Mouse (Mus musculus) kidney, postnatal 25 days (tissue): ENCODE data around the gene Crybg3.
A peak's percentile ranks its signal among the peaks of the same experiment; 100 is the strongest.

Experiments used
- DNase-seq, 2 experiments: peaks; one replicate each; pipeline ENCODE4 v3.0.0; 2021; ENCODE audit warnings: mixed read lengths in 2 of 2

The Crybg3 gene

GRCm38 (mm10) chr16:59600311-59601251 lies at the start of gene Crybg3:
Crybg3 (minus strand) TSS chr16:59600979.
- peak; percentile 80 to 93 for DNase-seq

- no peak for DNase-seq
Observed at GRCm38 (mm10) chr16:59643766-59644165, 43.0 kb upstream of the Crybg3 start.

- no peak for DNase-seq
Observed at GRCm38 (mm10) chr16:59639985-59640384, 39.2 kb upstream of the Crybg3 start.

GRCm38 (mm10) chr16:59639102-59639691 lies 38.4 kb upstream of the Crybg3 start, which contains the start of gene Arl6:
Arl6 (minus strand) TSS chr16:59639391.
- DNase-seq, result peak; percentile 95 to 96

GRCm38 (mm10) chr16:59634598-59634997 lies 33.8 kb upstream of the Crybg3 start:
- DNase-seq, result peak in 1 of 2 experiments; percentile 5

GRCm38 (mm10) chr16:59621554-59621953 lies 20.8 kb upstream of the Crybg3 start:
- no peak for DNase-seq

GRCm38 (mm10) chr16:59617167-59617566 lies 16.4 kb upstream of the Crybg3 start:
- DNase-seq, result peak in 1 of 2 experiments; percentile 59

GRCm38 (mm10) chr16:59615675-59616074 lies 14.9 kb upstream of the Crybg3 start:
- no peak for DNase-seq

GRCm38 (mm10) chr16:59610750-59611149 lies 10.0 kb upstream of the Crybg3 start:
- DNase-seq, result no peak

GRCm38 (mm10) chr16:59604078-59604781 lies 3.5 kb upstream of the Crybg3 start:
- no peak for DNase-seq

- DNase-seq, result no peak
Observed at GRCm38 (mm10) chr16:59599411-59600265, 1.1 kb downstream of the Crybg3 start.

- no peak for DNase-seq
Observed at GRCm38 (mm10) chr16:59598997-59599396, 1.8 kb downstream of the Crybg3 start.

- no peak for DNase-seq
Observed at GRCm38 (mm10) chr16:59597256-59597655, 3.5 kb downstream of the Crybg3 start.

GRCm38 (mm10) chr16:59594714-59595113 lies 6.1 kb downstream of the Crybg3 start:
- DNase-seq, result no peak

GRCm38 (mm10) chr16:59590790-59591189 lies 10.0 kb downstream of the Crybg3 start:
- no peak for DNase-seq

GRCm38 (mm10) chr16:59588351-59589025 lies 12.3 kb downstream of the Crybg3 start:
- no peak for DNase-seq

GRCm38 (mm10) chr16:59587816-59588215 lies 13.0 kb downstream of the Crybg3 start:
- no peak for DNase-seq

- no peak for DNase-seq
Observed at GRCm38 (mm10) chr16:59586911-59587310, 13.9 kb downstream of the Crybg3 start.

- DNase-seq, result peak; percentile 30 to 62
Observed at GRCm38 (mm10) chr16:59586276-59586675, 14.5 kb downstream of the Crybg3 start.

- no peak for DNase-seq
Observed at GRCm38 (mm10) chr16:59585706-59586244, 15.0 kb downstream of the Crybg3 start.

GRCm38 (mm10) chr16:59583515-59583914 lies 17.3 kb downstream of the Crybg3 start:
- no peak for DNase-seq
